Mouse (Mus musculus) intestine, postnatal 0 days (tissue): ENCODE results near the gene Arhgef2. TPM values are rescaled to one million over a fixed set of nuclear protein-coding genes. Genes with fewer than 3 reads are reported as not detected.
A peak's percentile ranks its signal among the peaks of the same experiment; 100 is the strongest.

Experiments used
- ATAC-seq: fragments of 200-750 bp; cut with Nextera tagmentation; 2 replicates; pipeline ENCODE4 v1.8.0; 2017; ENCODE audit warnings: mild to moderate bottlenecking, moderate TSS enrichment, moderate library complexity
- H3K27ac ChIP-seq: fragments of 300-500 bp; sonication (generic); 2 replicates; pipeline ENCODE4 v1.5.1; 2014; ENCODE audit warnings: mild to moderate bottlenecking, low read depth, low read length, moderate library complexity
- H3K27me3 ChIP-seq: fragments of 300-500 bp; sonication (generic); replicated peaks from 2 replicates; pipeline ENCODE4 v1.6.1; 2014; ENCODE audit warnings: low read length, mixed read lengths; ENCODE audit not compliant: control insufficient read depth, insufficient read depth
- H3K36me3 ChIP-seq: fragments of 300-500 bp; sonication (generic); 2 replicates; pipeline ENCODE4 v1.6.1; 2014; ENCODE audit warnings: mild to moderate bottlenecking, moderate library complexity; ENCODE audit not compliant: control insufficient read depth, insufficient read depth
- H3K4me1 ChIP-seq: fragments of 300-500 bp; sonication (generic); replicated peaks from 2 replicates; pipeline ENCODE4 v1.6.1; 2014; ENCODE audit warnings: antibody characterized with exemption, low read length, mixed read lengths; ENCODE audit not compliant: control insufficient read depth, insufficient read depth
- H3K4me2 ChIP-seq: fragments of 300-500 bp; sonication (generic); replicated peaks from 2 replicates; pipeline ENCODE4 v1.6.1; 2014; ENCODE audit warnings: low read depth, mild to moderate bottlenecking, moderate library complexity
- H3K4me3 ChIP-seq: fragments of 300-500 bp; sonication (generic); 2 replicates; pipeline ENCODE4 v1.5.1; 2014; ENCODE audit warnings: low read depth, low read length
- H3K9ac ChIP-seq: fragments of 300-500 bp; sonication (generic); 2 replicates; pipeline ENCODE4 v1.6.1; 2014; ENCODE audit warnings: mild to moderate bottlenecking, low read depth, low read length
- H3K9me3 ChIP-seq: fragments of 300-500 bp; sonication (generic); 2 replicates; pipeline ENCODE4 v1.6.1; 2016; ENCODE audit warnings: mixed run types; ENCODE audit not compliant: control insufficient read depth
- CTCF ChIP-seq: sonication (generic); IDR thresholded peaks from 2 replicates; pipeline ENCODE4 v1.5.1; 2016; ENCODE audit warnings: low read depth, mild to moderate bottlenecking, control low read depth, antibody characterized with exemption, moderate library complexity
- WGBS: fragments of 180-500 bp; shearing (Covaris S2); extraction: QIAGEN DNeasy Blood & Tissue Kit; methylation state at CpG from one replicate; pipeline ENCODE4 v1.1.7; 2014; 5-methylcytosine and 5-hydroxymethylcytosine counted together
- polyA plus RNA-seq: library from polyadenylated mRNA; unstranded; fragments of >200 nt; fragmentation: Nextera tagmentation; extraction: Ambion mirVana; gene quantifications from 2 replicates; pipeline ENCODE4 v1.2.1, GENCODE M21; 2015

The Arhgef2 gene
- polyA plus RNA-seq, 1 experiment from 2014 or later = 22.1 TPM

DNA sequence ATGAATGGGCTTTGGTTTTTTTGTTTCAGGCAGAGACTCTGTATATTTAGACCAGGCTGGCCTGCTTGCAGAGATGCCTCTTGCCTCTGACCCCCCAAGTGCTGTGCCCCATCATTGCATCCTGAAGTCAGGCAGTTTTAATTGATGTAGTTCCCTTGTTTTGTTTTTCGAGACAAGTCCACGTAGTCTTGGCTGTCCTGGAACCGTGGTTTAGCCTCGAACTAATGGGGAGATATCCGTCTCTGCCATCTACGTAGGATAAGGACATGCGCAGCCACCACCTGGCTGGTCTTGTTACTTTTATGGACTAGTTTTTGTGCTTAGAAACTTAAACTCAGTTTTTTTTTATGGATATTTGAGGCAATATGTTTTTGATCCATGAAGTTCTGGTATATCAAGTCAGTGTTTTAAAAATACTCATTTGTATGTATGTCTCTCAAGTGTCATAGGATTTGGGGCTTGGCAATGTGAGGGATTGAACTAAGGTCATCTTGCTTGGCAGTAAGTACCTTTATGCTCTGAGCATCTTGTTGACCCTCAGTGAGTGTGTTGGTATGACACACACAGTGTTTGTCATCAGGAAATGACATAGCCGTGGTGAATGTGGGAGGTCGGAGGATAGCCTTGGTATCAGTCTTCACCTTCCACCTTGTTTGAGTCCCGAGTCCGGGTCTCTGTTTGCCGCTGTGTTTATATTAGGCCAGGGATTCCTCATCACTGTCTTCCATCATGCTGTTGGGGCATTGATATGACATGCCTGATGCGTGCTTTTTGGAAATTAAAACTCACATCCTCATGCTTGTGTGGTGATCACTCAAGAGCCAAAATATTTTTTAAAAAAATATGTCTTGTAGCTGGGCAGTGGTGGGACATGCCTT, 81.2 kb downstream of the Arhgef2 start:
- H3K4me2 ChIP-seq = peak overlapping the region; percentile 84
- peak overlapping the region; percentile 96 for H3K9ac ChIP-seq
- no peak for ATAC-seq
- no peaks in the 10 kb centered on the region for H3K4me1 ChIP-seq
- H3K27me3 ChIP-seq = no peaks in the 10 kb centered on the region
- 0 out of 2 replicates have a peak overlapping the region, but pooled peaks have one; percentile 21 for H3K27ac ChIP-seq
- no peaks in the 10 kb centered on the region for H3K9me3 ChIP-seq
- peaks cover 31% of the 10 kb centered on the region for H3K36me3 ChIP-seq
- 8% methylated on average over 13 of the region's 13 CpGs for WGBS
- peak overlapping the region; percentile 98 for H3K4me3 ChIP-seq
- no peak for TF ChIP-seq CTCF

DNA sequence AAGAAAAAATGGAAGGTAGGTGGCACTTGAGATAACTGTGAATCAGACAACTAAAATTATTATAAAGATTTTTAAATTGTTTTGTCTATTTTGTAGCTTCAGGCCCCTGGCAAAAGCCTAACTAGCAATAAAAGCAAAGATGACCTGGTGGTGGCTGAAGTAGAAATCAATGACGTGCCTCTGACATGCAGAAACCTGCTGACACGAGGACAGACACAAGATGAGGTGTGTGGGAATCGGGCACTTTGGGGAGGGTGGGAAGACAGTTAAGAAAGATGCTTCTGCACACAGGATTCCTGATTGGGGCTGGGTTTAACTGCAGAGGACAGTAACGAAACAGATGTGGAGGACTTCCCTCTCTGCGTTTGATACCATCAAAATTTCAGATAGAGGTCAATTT, 83.3 kb downstream of the Arhgef2 start:
- no peak for TF ChIP-seq CTCF
- no peaks in the 10 kb centered on the region for H3K4me1 ChIP-seq
- WGBS = 82% methylated on average over 5 of the region's 5 CpGs
- ATAC-seq = no peak
- H3K27me3 ChIP-seq = no peaks in the 10 kb centered on the region
- H3K36me3 ChIP-seq = peaks cover 51% of the 10 kb centered on the region
- H3K9me3 ChIP-seq = no peaks in the 10 kb centered on the region
- H3K9ac ChIP-seq = no peak overlapping the region
- H3K4me3 ChIP-seq = no peak overlapping the region
- no peak overlapping the region for H3K27ac ChIP-seq
- no peak overlapping the region for H3K4me2 ChIP-seq

DNA sequence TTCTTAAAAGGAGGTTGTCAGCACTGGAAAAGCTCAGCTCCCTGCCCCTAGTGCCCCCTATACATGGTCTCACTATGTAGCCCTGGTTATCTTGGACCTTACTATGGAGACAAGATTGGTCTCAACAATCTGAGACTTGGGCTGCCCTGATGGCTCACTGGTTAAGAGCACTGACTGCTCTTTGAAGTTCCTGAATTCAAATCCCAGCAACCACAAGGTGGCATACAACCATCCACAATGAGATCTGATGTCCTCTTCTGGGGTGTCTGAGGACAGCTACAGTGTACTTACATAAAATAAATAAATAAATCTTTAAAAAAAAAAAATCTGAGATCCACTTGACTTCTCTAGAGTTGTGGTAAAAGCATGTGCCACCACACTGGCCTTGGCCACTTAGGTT, 89.8 kb downstream of the Arhgef2 start:
- no peaks in the 10 kb centered on the region for H3K4me1 ChIP-seq
- no peaks in the 10 kb centered on the region for H3K27me3 ChIP-seq
- no peak overlapping the region for H3K9ac ChIP-seq
- H3K4me3 ChIP-seq = no peak overlapping the region
- no peak overlapping the region for H3K4me2 ChIP-seq
- no peaks in the 10 kb centered on the region for H3K9me3 ChIP-seq
- no peak for ATAC-seq
- peaks cover 99% of the 10 kb centered on the region for H3K36me3 ChIP-seq
- no peak overlapping the region for H3K27ac ChIP-seq
- TF ChIP-seq CTCF = peak; percentile 50

Other genes starting within 250 kb of the Arhgef2 start
- gene Paqr6, start 241.4 kb upstream of the Arhgef2 start, polyA plus RNA-seq = 2.3 and 3.3 TPM in 2 replicates
- gene Bglap3, start 233.2 kb upstream of the Arhgef2 start, polyA plus RNA-seq = 72.5 and 81.0 TPM in 2 replicates
- gene Bglap2, start 227.3 kb upstream of the Arhgef2 start, polyA plus RNA-seq = not detected in 2 replicates
- gene Bglap, start 221.5 kb upstream of the Arhgef2 start, polyA plus RNA-seq = not detected in 2 replicates
- gene Pmf1, start 195.6 kb upstream of the Arhgef2 start, polyA plus RNA-seq = 61.2 and 62.5 TPM in 2 replicates
- gene Slc25a44, start 180.8 kb upstream of the Arhgef2 start, polyA plus RNA-seq = 30.4 and 31.7 TPM in 2 replicates
- 93.1 and 101 TPM in 2 replicates for gene Sema4a, start 144.8 kb upstream of the Arhgef2 start, polyA plus RNA-seq
- gene Lmna, start 96.0 kb upstream of the Arhgef2 start, polyA plus RNA-seq = 92.5 and 96.5 TPM in 2 replicates
- 2.8 TPM in 2 replicates for gene Mex3a, start 73.6 kb upstream of the Arhgef2 start, polyA plus RNA-seq
- 79.5 and 89.2 TPM in 2 replicates for gene Rab25, start 57.7 kb upstream of the Arhgef2 start, polyA plus RNA-seq
- gene Lamtor2, start 52.9 kb upstream of the Arhgef2 start, polyA plus RNA-seq = 171 and 183 TPM in 2 replicates
- 17.3 and 19.2 TPM in 2 replicates for gene Ubqln4, start 52.2 kb upstream of the Arhgef2 start, polyA plus RNA-seq
- 249 and 268 TPM in 2 replicates for gene Ssr2, start 30.1 kb upstream of the Arhgef2 start, polyA plus RNA-seq
- gene Rxfp4, start 47.2 kb downstream of the Arhgef2 start, polyA plus RNA-seq = not detected in 2 replicates
- 35.7 and 38.6 TPM in 2 replicates for gene Khdc4, start 79.8 kb downstream of the Arhgef2 start, polyA plus RNA-seq
- 48.8 and 50.2 TPM in 2 replicates for gene Rit1, start 110.9 kb downstream of the Arhgef2 start, polyA plus RNA-seq
- gene Syt11, start 169.2 kb downstream of the Arhgef2 start, polyA plus RNA-seq = 8.6 and 10.1 TPM in 2 replicates
- 3.3 and 3.7 TPM in 2 replicates for gene Gon4l, start 229.3 kb downstream of the Arhgef2 start, polyA plus RNA-seq